Mouse (Mus musculus) layer of hippocampus, adult 2 months (tissue): ENCODE results near the gene Mark2. TPM values are rescaled to one million over a fixed set of nuclear protein-coding genes. Genes with fewer than 3 reads are reported as not detected.

Experiments
- DNase-seq, 2 experiments: peaks; one replicate each; pipeline ENCODE4 v3.0.0; 2022; ENCODE audit warnings: low spot score in 2 of 2
- H3K27ac ChIP-seq: fragments of 200-600 bp; 2 replicates; pipeline ENCODE4 v1.8.1; 2022
- H3K4me3 ChIP-seq: fragments of 200-600 bp; 2 replicates; pipeline ENCODE4 v1.8.1; 2022; ENCODE audit warnings: mild to moderate bottlenecking
- CTCF ChIP-seq: fragments of 200-600 bp; conservative IDR thresholded peaks from 2 replicates; pipeline ENCODE4 v1.8.1; 2022; ENCODE audit warnings: antibody characterized with exemption, mild to moderate bottlenecking, moderate library complexity
- total RNA-seq, 2 experiments: library from RNA; stranded (reverse); gene quantifications; 2 replicates each; pipeline ENCODE4 v1.2.3; 2021

Mark2 gene
- total RNA-seq, 2 experiments from 2014 or later, result 119 to 127 TPM

GRCm38 (mm10) chr19:7315587-7315984 lies 26.1 kb downstream of the Mark2 start:
- no peak for TF ChIP-seq CTCF
- no peak overlapping the region for H3K4me3 ChIP-seq
- H3K27ac ChIP-seq, result peak overlapping the region; percentile 63; the same call in 1 of the 2 replicates

DNA sequence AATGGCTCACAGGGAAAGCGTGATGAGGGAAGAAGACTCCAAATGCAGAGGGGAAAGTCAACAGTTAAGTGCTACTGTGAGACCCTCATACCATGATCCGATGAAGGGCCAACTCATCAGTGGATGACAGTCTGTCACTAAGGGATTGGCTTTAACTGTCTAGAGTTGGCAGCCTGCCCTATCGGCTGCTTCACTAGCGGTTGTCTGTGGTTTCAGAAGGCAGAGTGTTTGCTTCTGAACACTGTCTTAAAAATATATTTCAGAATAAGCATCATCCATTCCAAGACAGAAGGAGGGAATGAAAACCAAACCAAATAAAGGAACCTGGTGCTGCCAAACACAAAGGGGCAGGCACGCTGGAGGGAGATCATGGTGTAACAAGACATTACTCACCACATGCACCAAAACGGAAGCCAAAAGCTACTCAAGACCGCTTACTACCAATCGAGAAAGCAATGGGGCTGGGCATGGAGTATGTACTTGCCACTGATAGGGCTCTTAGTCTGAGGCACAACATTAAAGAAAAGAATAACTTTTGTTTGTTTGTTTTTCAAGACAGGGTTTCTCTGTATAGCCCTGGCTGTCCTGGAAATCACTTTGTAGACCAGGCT lies 26.6 kb downstream of the Mark2 start:
- DNase-seq, result peak; percentile 53 to 57
- H3K27ac ChIP-seq, result peak overlapping the region; percentile 63
- H3K4me3 ChIP-seq, result no peak overlapping the region
- TF ChIP-seq CTCF, result no peak

More at GRCm38 (mm10) chr19:7315587-7315984, 26.1 kb downstream of the Mark2 start:
- DNase-seq, result no peak

DNA sequence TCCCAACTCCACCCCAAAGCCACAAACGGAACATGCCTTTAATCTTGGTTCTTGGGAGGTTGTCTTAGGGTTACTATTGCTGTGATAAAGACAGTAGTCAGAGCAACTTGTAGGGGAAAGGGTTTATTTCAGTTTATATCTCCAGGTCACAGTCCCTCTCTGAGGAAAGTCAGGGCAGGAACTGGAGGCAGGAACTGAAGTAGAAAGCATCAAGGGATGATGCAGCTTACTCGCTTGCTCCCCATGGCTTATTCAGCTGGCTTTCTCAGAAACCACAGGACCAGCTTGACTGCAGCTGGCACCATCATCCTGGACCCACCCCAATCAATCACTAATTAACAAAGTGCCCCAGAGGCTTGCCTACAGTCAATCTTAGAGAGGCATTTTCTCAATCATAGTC lies 28.0 kb downstream of the Mark2 start:
- no peak for TF ChIP-seq CTCF
- Histone ChIP-seq H3K4me3 (no peak overlapping the region), H3K27ac (no peak overlapping the region)
- DNase-seq, result no peak

DNA sequence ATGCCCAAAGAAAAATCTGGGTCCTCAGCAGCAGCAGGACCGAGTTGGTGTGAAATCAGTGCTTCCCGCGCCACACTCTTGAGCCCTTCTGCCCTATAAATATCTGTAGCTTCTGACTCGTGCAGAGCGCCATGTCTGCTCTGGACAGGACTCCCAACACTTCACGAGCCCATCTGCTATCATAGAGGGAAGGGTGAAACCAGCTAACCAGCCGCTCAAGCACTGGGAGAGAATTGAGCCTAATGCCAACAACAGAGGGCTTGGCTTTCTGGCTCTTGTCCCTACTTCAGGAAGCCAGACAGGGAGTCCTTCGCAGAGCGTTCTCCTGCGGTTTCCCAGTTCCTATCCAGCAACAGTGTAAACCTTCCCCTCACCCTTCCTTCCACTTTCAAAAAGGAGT lies 30.4 kb downstream of the Mark2 start:
- TF ChIP-seq CTCF, result no peak
- H3K4me3 ChIP-seq, result no peak overlapping the region
- H3K27ac ChIP-seq, result peak overlapping the region; percentile 69
- DNase-seq, result no peak

DNA sequence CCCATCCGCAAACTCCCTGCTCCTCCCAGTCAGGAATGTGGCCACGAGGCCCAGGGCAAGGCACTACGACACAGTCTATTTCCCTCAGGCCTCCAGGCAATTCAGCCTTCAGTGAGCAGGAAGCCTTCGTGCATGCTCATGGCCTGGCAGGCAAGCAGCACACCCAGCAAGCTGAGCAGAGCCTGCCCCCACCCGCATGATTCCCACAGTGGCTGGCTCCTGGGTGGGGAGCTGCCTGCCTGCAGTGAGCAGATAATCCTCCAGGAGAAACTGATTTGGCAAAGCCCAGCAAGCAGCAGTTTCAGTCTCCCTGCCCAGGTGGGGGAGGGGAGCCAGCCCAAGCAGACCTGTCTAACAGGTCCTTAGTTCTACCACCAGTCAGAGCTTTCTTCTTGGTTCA lies 31.0 kb downstream of the Mark2 start:
- Histone ChIP-seq H3K4me3 (no peak overlapping the region), H3K27ac (peak overlapping the region; percentile 69)
- peak; percentile 55 for TF ChIP-seq CTCF
- DNase-seq, result no peak

DNA sequence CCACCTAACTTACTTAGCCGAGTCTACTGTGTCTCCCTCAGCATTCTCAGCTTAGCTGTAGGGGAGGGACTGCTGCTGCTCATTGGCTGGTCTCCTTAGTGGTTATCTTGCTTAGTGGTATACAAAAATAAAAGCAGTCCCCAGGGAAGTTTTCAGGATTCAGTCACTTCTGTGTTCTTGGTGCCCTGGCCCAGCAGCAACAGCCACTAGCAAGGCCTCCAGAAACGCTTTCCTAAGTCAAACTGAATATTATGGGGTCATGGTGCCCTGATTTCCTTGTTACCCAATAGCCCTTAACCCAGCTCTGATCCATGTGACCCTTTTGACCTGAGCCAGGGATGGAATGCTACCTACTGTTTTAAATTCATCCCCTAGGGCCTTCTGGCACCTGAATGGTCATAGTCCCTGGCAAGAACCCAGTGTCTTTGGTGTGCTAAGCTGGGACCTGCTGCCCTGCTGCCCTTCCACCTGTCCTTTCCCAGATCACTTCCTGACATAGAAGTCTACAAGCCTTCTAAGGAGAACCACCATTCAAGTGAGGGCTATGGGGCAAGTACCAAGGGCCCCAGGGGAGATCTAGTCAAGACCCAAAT lies 31.8 kb downstream of the Mark2 start:
- H3K27ac ChIP-seq, result peak overlapping the region; percentile 69
- no peak for DNase-seq
- H3K4me3 ChIP-seq, result no peak overlapping the region
- no peak for TF ChIP-seq CTCF

GRCm38 (mm10) chr19:7307995-7308770 lies 33.5 kb downstream of the Mark2 start:
- Histone ChIP-seq H3K4me3 (no peak overlapping the region), H3K27ac (peak overlapping the region; percentile 19)
- no peak for TF ChIP-seq CTCF
- DNase-seq, result no peak

DNA sequence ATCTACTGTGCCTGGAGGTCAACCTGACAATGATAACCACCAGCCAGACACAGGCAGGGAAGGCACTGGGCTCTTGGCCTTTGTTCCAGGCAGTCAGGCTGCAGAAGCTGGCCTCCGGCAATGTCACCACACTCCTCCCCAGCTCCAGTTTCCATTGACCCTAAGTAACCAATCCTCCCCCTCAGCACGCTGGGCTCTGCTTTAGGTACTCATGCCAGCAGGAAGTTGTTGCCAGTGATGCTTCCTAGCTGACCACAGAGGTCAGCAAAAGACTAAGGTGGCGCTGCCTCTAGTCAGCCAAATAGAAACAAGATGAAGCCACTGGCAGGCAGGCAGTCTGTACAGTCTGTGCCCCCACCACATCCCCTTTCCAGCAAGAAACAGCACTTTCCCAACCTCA lies 34.7 kb downstream of the Mark2 start:
- no peak overlapping the region for H3K4me3 ChIP-seq
- no peak for TF ChIP-seq CTCF
- H3K27ac ChIP-seq, result peak overlapping the region; percentile 32; the same call in 1 of the 2 replicates
- no peak for DNase-seq

DNA sequence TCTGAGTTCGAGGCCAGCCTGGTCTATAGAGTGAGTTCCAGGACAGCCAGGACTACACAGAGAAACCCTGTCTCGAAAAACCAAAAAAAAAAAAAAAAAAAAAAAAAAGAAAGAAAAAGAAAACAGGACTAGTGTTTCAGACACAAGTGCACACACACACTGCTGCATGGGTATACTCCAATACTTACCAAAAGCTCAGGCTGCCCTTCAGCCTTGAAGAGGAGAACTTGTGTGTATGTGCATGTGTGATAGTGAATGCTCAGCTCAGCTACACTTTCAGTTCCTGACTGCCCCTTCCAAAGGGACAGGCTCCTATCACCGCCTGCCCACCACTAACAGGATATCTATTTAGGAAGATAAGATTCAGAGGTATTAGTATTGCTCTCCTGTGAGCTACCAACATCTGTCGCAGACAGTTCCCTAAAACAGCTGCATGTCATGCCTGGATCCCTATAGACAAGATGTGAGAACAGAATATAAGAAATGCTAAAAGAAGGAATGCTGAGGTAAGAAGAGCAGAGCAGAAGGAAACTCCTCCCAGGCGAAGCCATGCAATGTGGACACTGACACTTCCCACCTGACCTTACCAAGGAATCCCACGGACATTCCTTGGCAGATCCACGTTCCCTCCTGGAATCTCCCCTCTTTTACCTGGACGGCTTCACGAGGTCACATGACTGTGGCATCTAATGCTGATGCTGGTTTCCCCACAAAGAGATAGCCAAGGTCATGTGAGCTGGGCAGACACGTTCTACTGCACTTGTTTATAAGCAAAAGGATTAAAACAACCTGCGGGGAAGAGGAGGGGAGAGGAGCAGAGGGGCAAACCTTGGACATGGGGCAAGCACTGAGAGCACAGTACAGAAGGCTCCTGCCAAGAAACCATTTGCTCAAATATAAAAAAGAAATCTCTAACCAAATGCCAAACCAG lies 36.0 kb downstream of the Mark2 start:
- peak overlapping the region; percentile 3; the same call in 1 of the 2 replicates for H3K27ac ChIP-seq
- DNase-seq, result no peak
- no peak overlapping the region for H3K4me3 ChIP-seq
- no peak for TF ChIP-seq CTCF

- no peak for DNase-seq
- no peak for TF ChIP-seq CTCF
- H3K27ac ChIP-seq, result peak overlapping the region; percentile 23; the same call in 1 of the 2 replicates
- no peak overlapping the region for H3K4me3 ChIP-seq
Observed at GRCm38 (mm10) chr19:7304801-7305200, 36.9 kb downstream of the Mark2 start.

DNA sequence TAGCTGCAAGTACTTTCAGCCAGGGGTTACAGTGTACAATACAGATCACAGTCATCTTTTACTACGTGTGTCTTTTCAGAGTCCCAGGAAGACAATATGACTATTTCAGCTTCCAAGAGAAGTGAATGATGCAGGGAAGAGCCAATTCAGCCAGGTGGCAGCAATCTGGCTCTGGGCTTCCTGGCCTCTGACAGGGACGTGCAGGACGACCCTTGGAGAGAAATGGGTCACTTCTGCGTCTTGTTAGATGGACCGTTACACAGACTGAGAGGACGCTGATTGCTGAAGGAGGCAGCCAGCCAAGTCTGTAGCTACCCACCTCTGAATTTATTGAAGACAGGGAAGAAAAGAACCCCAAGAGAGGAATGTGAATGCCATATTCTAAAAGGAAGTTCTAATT lies 37.9 kb downstream of the Mark2 start:
- H3K27ac ChIP-seq, result peak overlapping the region; percentile 76
- no peak overlapping the region for H3K4me3 ChIP-seq
- peak; percentile 39 for TF ChIP-seq CTCF
- DNase-seq, result no peak

DNA sequence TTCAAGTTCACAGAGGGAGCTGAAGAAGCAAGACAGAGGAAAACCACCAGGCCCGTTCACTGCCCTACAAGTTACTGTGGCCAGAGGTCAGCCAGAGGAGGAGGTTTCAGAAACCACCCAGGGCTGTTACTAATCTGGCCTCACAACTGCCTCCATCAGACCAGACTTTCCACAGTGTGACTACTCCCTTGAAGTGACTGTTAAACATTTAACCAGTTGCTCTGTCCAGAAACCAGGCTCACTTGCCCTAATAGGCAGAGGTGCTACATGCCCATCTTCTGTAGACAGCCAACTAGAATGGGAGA lies 39.2 kb downstream of the Mark2 start:
- no peak overlapping the region for H3K4me3 ChIP-seq
- DNase-seq, result no peak
- H3K27ac ChIP-seq, result peak overlapping the region; percentile 76
- no peak for TF ChIP-seq CTCF
